Mouse (Mus musculus): ENCODE data around the gene Ostm1. TPM values are rescaled to one million over a fixed set of nuclear protein-coding genes. Genes with fewer than 3 reads are reported as not detected.

The Ostm1 gene
- polyA plus RNA-seq, 1 experiment from 2014 or later: 13.8 TPM

GRCm38 (mm10) chr10:42693482-42693881 is 109.9 kb downstream of the Ostm1 start:
- ATAC-seq (ENCODE audit: low read depth) (no peak), DNase-seq (ENCODE audit: low spot score) (no peak)
- WGBS: 61% methylated on average over 2 of the region's 2 CpGs

GRCm38 (mm10) chr10:42696361-42696760 is 112.7 kb downstream of the Ostm1 start:
- Histone ChIP-seq H3K4me1 (ENCODE audit: control insufficient read depth, insufficient read depth, low read length) (no peaks in the 10 kb centered on the region), H3K4me3 (ENCODE audit: low read depth, low read length) (no peak overlapping the region), H3K27me3 (replicated peaks; ENCODE audit: control insufficient read depth, insufficient read depth, low read length) (no peaks in the 10 kb centered on the region), H3K9me3 (ENCODE audit: control insufficient read depth, low read length) (no peaks in the 10 kb centered on the region), H3K27ac (replicated peaks; ENCODE audit: low read depth, low read length) (no peak overlapping the region), H3K36me3 (ENCODE audit: control insufficient read depth, insufficient read depth, low read length) (no peaks in the 10 kb centered on the region), H3K9ac (ENCODE audit: low read depth, low read length) (no peak overlapping the region), H3K4me2 (ENCODE audit: low read depth, low read length) (no peak overlapping the region)
- no peak for DNase-seq (ENCODE audit: low spot score)
- WGBS: 82% methylated on average over 13 of the region's 13 CpGs
- ATAC-seq (ENCODE audit: low read depth): no peak

More at GRCm38 (mm10) chr10:42693482-42693881, 109.9 kb downstream of the Ostm1 start:
- Histone ChIP-seq H3K27me3 (replicated peaks; ENCODE audit: control insufficient read depth, insufficient read depth, low read length) (no peaks in the 10 kb centered on the region), H3K27ac (replicated peaks; ENCODE audit: low read depth, low read length) (no peak overlapping the region), H3K4me3 (ENCODE audit: low read depth, low read length) (no peak overlapping the region), H3K9ac (ENCODE audit: low read depth, low read length) (no peak overlapping the region), H3K36me3 (ENCODE audit: control insufficient read depth, insufficient read depth, low read length) (no peaks in the 10 kb centered on the region), H3K4me2 (ENCODE audit: low read depth, low read length) (no peak overlapping the region), H3K9me3 (ENCODE audit: control insufficient read depth, low read length) (no peaks in the 10 kb centered on the region), H3K4me1 (ENCODE audit: control insufficient read depth, insufficient read depth, low read length) (no peaks in the 10 kb centered on the region)

GRCm38 (mm10) chr10:42697007-42697406 is 113.4 kb downstream of the Ostm1 start:
- no peaks in the 10 kb centered on the region for H3K9me3 ChIP-seq (ENCODE audit: control insufficient read depth, low read length)
- no peaks in the 10 kb centered on the region for H3K36me3 ChIP-seq (ENCODE audit: control insufficient read depth, insufficient read depth, low read length)
- no peak overlapping the region for H3K9ac ChIP-seq (ENCODE audit: low read depth, low read length)
- no peak overlapping the region for H3K27ac ChIP-seq (replicated peaks; ENCODE audit: low read depth, low read length)
- no peaks in the 10 kb centered on the region for H3K4me1 ChIP-seq (ENCODE audit: control insufficient read depth, insufficient read depth, low read length)
- 29% methylated on average over 8 of the region's 8 CpGs for WGBS
- H3K4me2 ChIP-seq (ENCODE audit: low read depth, low read length): no peak overlapping the region
- ATAC-seq (ENCODE audit: low read depth) (no peak), DNase-seq (ENCODE audit: low spot score) (peak; percentile 41)
- H3K4me3 ChIP-seq (ENCODE audit: low read depth, low read length): no peak overlapping the region
- H3K27me3 ChIP-seq (replicated peaks; ENCODE audit: control insufficient read depth, insufficient read depth, low read length): no peaks in the 10 kb centered on the region

GRCm38 (mm10) chr10:42698375-42698774 is 114.8 kb downstream of the Ostm1 start:
- H3K4me1 ChIP-seq (ENCODE audit: control insufficient read depth, insufficient read depth, low read length): no peaks in the 10 kb centered on the region
- H3K27me3 ChIP-seq (replicated peaks; ENCODE audit: control insufficient read depth, insufficient read depth, low read length): no peaks in the 10 kb centered on the region
- H3K36me3 ChIP-seq (ENCODE audit: control insufficient read depth, insufficient read depth, low read length): no peaks in the 10 kb centered on the region
- WGBS: 84% methylated on average over 9 of the region's 9 CpGs
- no peaks in the 10 kb centered on the region for H3K9me3 ChIP-seq (ENCODE audit: control insufficient read depth, low read length)
- ATAC-seq (ENCODE audit: low read depth) (no peak), DNase-seq (ENCODE audit: low spot score) (no peak)
- no peak overlapping the region for H3K4me2 ChIP-seq (ENCODE audit: low read depth, low read length)
- no peak overlapping the region for H3K4me3 ChIP-seq (ENCODE audit: low read depth, low read length)
- H3K27ac ChIP-seq (replicated peaks; ENCODE audit: low read depth, low read length): no peak overlapping the region
- no peak overlapping the region for H3K9ac ChIP-seq (ENCODE audit: low read depth, low read length)

GRCm38 (mm10) chr10:42698994-42699393 is 115.4 kb downstream of the Ostm1 start:
- no peaks in the 10 kb centered on the region for H3K9me3 ChIP-seq (ENCODE audit: control insufficient read depth, low read length)
- no peaks in the 10 kb centered on the region for H3K4me1 ChIP-seq (ENCODE audit: control insufficient read depth, insufficient read depth, low read length)
- H3K36me3 ChIP-seq (ENCODE audit: control insufficient read depth, insufficient read depth, low read length): no peaks in the 10 kb centered on the region
- H3K4me3 ChIP-seq (ENCODE audit: low read depth, low read length): no peak overlapping the region
- H3K27me3 ChIP-seq (replicated peaks; ENCODE audit: control insufficient read depth, insufficient read depth, low read length): no peaks in the 10 kb centered on the region
- no peak overlapping the region for H3K4me2 ChIP-seq (ENCODE audit: low read depth, low read length)
- WGBS: 88% methylated on average over 8 of the region's 8 CpGs
- ATAC-seq (ENCODE audit: low read depth): no peak
- no peak overlapping the region for H3K9ac ChIP-seq (ENCODE audit: low read depth, low read length)
- no peak for DNase-seq (ENCODE audit: low spot score)
- no peak overlapping the region for H3K27ac ChIP-seq (replicated peaks; ENCODE audit: low read depth, low read length)

- H3K4me3 ChIP-seq (ENCODE audit: low read depth, low read length): no peak overlapping the region
- 68% methylated on average over 2 of the region's 2 CpGs for WGBS
- 0 out of 2 replicates have a peak, but pooled peaks cover 4% of the 10 kb centered on the region for H3K4me1 ChIP-seq (ENCODE audit: control insufficient read depth, insufficient read depth, low read length)
- DNase-seq (ENCODE audit: low spot score) (peak; percentile 17), ATAC-seq (ENCODE audit: low read depth) (no peak)
- H3K27me3 ChIP-seq (replicated peaks; ENCODE audit: control insufficient read depth, insufficient read depth, low read length): no peaks in the 10 kb centered on the region
- no peaks in the 10 kb centered on the region for H3K9me3 ChIP-seq (ENCODE audit: control insufficient read depth, low read length)
- H3K27ac ChIP-seq (replicated peaks; ENCODE audit: low read depth, low read length): no peak overlapping the region
- H3K4me2 ChIP-seq (ENCODE audit: low read depth, low read length): no peak overlapping the region
- H3K36me3 ChIP-seq (ENCODE audit: control insufficient read depth, insufficient read depth, low read length): no peaks in the 10 kb centered on the region
- no peak overlapping the region for H3K9ac ChIP-seq (ENCODE audit: low read depth, low read length)
Observed at GRCm38 (mm10) chr10:42702111-42702510, 118.5 kb downstream of the Ostm1 start.

GRCm38 (mm10) chr10:42714676-42715075 is 131.1 kb downstream of the Ostm1 start:
- H3K27ac ChIP-seq (replicated peaks; ENCODE audit: low read depth, low read length): no peak overlapping the region
- H3K9me3 ChIP-seq (ENCODE audit: control insufficient read depth, low read length): no peaks in the 10 kb centered on the region
- ATAC-seq (ENCODE audit: low read depth) (no peak), DNase-seq (ENCODE audit: low spot score) (no peak)
- H3K9ac ChIP-seq (ENCODE audit: low read depth, low read length): no peak overlapping the region
- peaks cover 6% of the 10 kb centered on the region; the same call in 1 of the 2 replicates for H3K27me3 ChIP-seq (replicated peaks; ENCODE audit: control insufficient read depth, insufficient read depth, low read length)
- H3K4me3 ChIP-seq (ENCODE audit: low read depth, low read length): no peak overlapping the region
- H3K4me1 ChIP-seq (ENCODE audit: control insufficient read depth, insufficient read depth, low read length): peaks cover 5% of the 10 kb centered on the region; the same call in 1 of the 2 replicates
- H3K36me3 ChIP-seq (ENCODE audit: control insufficient read depth, insufficient read depth, low read length): no peaks in the 10 kb centered on the region
- H3K4me2 ChIP-seq (ENCODE audit: low read depth, low read length): peak overlapping the region; percentile 44
- 16% methylated on average over 9 of the region's 9 CpGs for WGBS

GRCm38 (mm10) chr10:42715366-42716035 is 131.9 kb downstream of the Ostm1 start:
- peaks cover 6% of the 10 kb centered on the region; the same call in 1 of the 2 replicates for H3K27me3 ChIP-seq (replicated peaks; ENCODE audit: control insufficient read depth, insufficient read depth, low read length)
- H3K9me3 ChIP-seq (ENCODE audit: control insufficient read depth, low read length): no peaks in the 10 kb centered on the region
- peak overlapping the region; percentile 4; the same call in 1 of the 2 replicates for H3K4me3 ChIP-seq (ENCODE audit: low read depth, low read length)
- 21% methylated on average over 19 of the region's 19 CpGs for WGBS
- H3K4me2 ChIP-seq (ENCODE audit: low read depth, low read length): peak overlapping the region; percentile 44
- H3K36me3 ChIP-seq (ENCODE audit: control insufficient read depth, insufficient read depth, low read length): no peaks in the 10 kb centered on the region
- peaks cover 5% of the 10 kb centered on the region; the same call in 1 of the 2 replicates for H3K4me1 ChIP-seq (ENCODE audit: control insufficient read depth, insufficient read depth, low read length)
- no peak overlapping the region for H3K9ac ChIP-seq (ENCODE audit: low read depth, low read length)
- ATAC-seq (ENCODE audit: low read depth) (peak; percentile 27; the same call in 1 of the 2 replicates), DNase-seq (ENCODE audit: low spot score) (peak; percentile 51)
- H3K27ac ChIP-seq (replicated peaks; ENCODE audit: low read depth, low read length): no peak overlapping the region

GRCm38 (mm10) chr10:42722116-42722515 is 138.5 kb downstream of the Ostm1 start:
- no peaks in the 10 kb centered on the region for H3K27me3 ChIP-seq (replicated peaks; ENCODE audit: control insufficient read depth, insufficient read depth, low read length)
- H3K27ac ChIP-seq (replicated peaks; ENCODE audit: low read depth, low read length): no peak overlapping the region
- no peak for ATAC-seq (ENCODE audit: low read depth)
- WGBS: 95% methylated on average over 5 of the region's 5 CpGs
- no peaks in the 10 kb centered on the region for H3K9me3 ChIP-seq (ENCODE audit: control insufficient read depth, low read length)
- no peak for DNase-seq (ENCODE audit: low spot score)
- no peak overlapping the region for H3K4me2 ChIP-seq (ENCODE audit: low read depth, low read length)
- H3K4me1 ChIP-seq (ENCODE audit: control insufficient read depth, insufficient read depth, low read length): no peaks in the 10 kb centered on the region; the same call in 1 of the 2 replicates
- no peak overlapping the region for H3K9ac ChIP-seq (ENCODE audit: low read depth, low read length)
- H3K4me3 ChIP-seq (ENCODE audit: low read depth, low read length): no peak overlapping the region
- H3K36me3 ChIP-seq (ENCODE audit: control insufficient read depth, insufficient read depth, low read length): no peaks in the 10 kb centered on the region

Measured in embryonic facial prominence, embryonic 14.5 days (tissue).